10 mouse cellular contexts compared by ENCODE assay signal in genomic region chr7:111616231-111616937, GRCm38 (mm10).
DNase-seq lines count a peak whose midpoint lies in the region; ATAC-seq and TF ChIP-seq lines count a peak whose summit lies in the region.
"Had no signal": no experiment of that assay in that cellular context is flagged by ENCODE, and none has a peak within 500 bp of the region (broad histone marks: within the 10 kb centered on the region; RNA-seq: fewer than 3 reads in every experiment).

No protein-coding gene starts in this region.

- H3K4me1 ChIP-seq in hindbrain, postnatal 0 days (ENCODE audit: insufficient read depth, low read length) = no peaks in the 10 kb centered on the region
- H3K4me1 ChIP-seq in hindbrain, embryonic 12.5 days = no peaks in the 10 kb centered on the region
- peaks cover 8% of the 10 kb centered on the region; the same call in 1 of the 2 replicates for H3K4me1 ChIP-seq in brown adipose tissue, adult 24 weeks (ENCODE audit: control insufficient read depth, insufficient read depth, insufficient read length, low read length)
- no peaks in the 10 kb centered on the region for H3K4me1 ChIP-seq in lung, postnatal 0 days (ENCODE audit: insufficient read depth, low read depth, low read length)

- H3K36me3 ChIP-seq in hindbrain, postnatal 0 days (ENCODE audit: insufficient read depth, low read length) = no peaks in the 10 kb centered on the region
- no peaks in the 10 kb centered on the region for H3K36me3 ChIP-seq in hindbrain, embryonic 12.5 days
- no peaks in the 10 kb centered on the region for H3K36me3 ChIP-seq in lung, postnatal 0 days (ENCODE audit: insufficient read depth, low read length)
- H3K36me3 ChIP-seq: forebrain, embryonic 12.5 days had no signal

- no peaks in the 10 kb centered on the region for H3K9me3 ChIP-seq in hindbrain, postnatal 0 days (ENCODE audit: low read length)
- H3K9me3 ChIP-seq in hindbrain, embryonic 12.5 days (replicated peaks) = no peaks in the 10 kb centered on the region
- no peaks in the 10 kb centered on the region for H3K9me3 ChIP-seq in lung, postnatal 0 days (ENCODE audit: low read length)
- H3K9me3 ChIP-seq: forebrain, embryonic 12.5 days had no signal

- 40% methylated on average over 16 of the region's 16 CpGs for WGBS in hindbrain, postnatal 0 days
- WGBS in hindbrain, embryonic 12.5 days = 70% methylated on average over 16 of the region's 16 CpGs
- 58% methylated on average over 16 of the region's 16 CpGs for WGBS in lung, postnatal 0 days

- no peak overlapping the region for H3K4me3 ChIP-seq in hindbrain, postnatal 0 days (ENCODE audit: low read length)
- no peak overlapping the region for H3K4me3 ChIP-seq in hindbrain, embryonic 12.5 days
- H3K4me3 ChIP-seq in brown adipose tissue, adult 24 weeks (ENCODE audit: insufficient read depth, low read depth, low read length) = peak overlapping the region; percentile 73
- H3K4me3 ChIP-seq in lung, postnatal 0 days (ENCODE audit: low read depth, low read length) = no peak overlapping the region
- H3K4me3 ChIP-seq: forebrain, embryonic 12.5 days had no signal

- ATAC-seq in hindbrain, postnatal 0 days = peak; percentile 58
- ATAC-seq in hindbrain, embryonic 12.5 days (ENCODE audit: low FRiP score) = no peak
- ATAC-seq in lung, postnatal 0 days = peak; percentile 48

- TF ChIP-seq CTCF in hindbrain, postnatal 0 days (IDR thresholded peaks at IDR 0.05; ENCODE audit: low read depth) = 0 out of 2 replicates have a peak, but pooled peaks have one; percentile 5
- TF ChIP-seq CTCF in lung, postnatal 0 days (IDR thresholded peaks at IDR 0.05) = 0 out of 2 replicates have a peak, but pooled peaks have one; percentile 1

- no peak overlapping the region for H3K27ac ChIP-seq in hindbrain, postnatal 0 days
- no peak overlapping the region for H3K27ac ChIP-seq in hindbrain, embryonic 12.5 days
- peak overlapping the region; percentile 98 for H3K27ac ChIP-seq in brown adipose tissue, adult 24 weeks (replicated peaks; ENCODE audit: low read depth, low read length)
- H3K27ac ChIP-seq in lung, postnatal 0 days (ENCODE audit: low read length) = no peak overlapping the region
- H3K27ac ChIP-seq: forebrain, embryonic 12.5 days had no signal

- H3K9ac ChIP-seq in hindbrain, postnatal 0 days (replicated peaks; ENCODE audit: low read length) = no peak overlapping the region
- no peak overlapping the region for H3K9ac ChIP-seq in hindbrain, embryonic 12.5 days
- no peak overlapping the region for H3K9ac ChIP-seq in lung, postnatal 0 days (replicated peaks; ENCODE audit: low read depth)
- H3K9ac ChIP-seq: forebrain, embryonic 12.5 days had no signal

- no peak overlapping the region for H3K4me2 ChIP-seq in hindbrain, postnatal 0 days (ENCODE audit: low read depth, low read length)
- no peak overlapping the region for H3K4me2 ChIP-seq in hindbrain, embryonic 12.5 days (replicated peaks)
- no peak overlapping the region for H3K4me2 ChIP-seq in lung, postnatal 0 days (replicated peaks; ENCODE audit: low read depth, low read length)
- H3K4me2 ChIP-seq: forebrain, embryonic 12.5 days had no signal

- H3K27me3 ChIP-seq in hindbrain, postnatal 0 days (ENCODE audit: insufficient read depth, low read length) = no peaks in the 10 kb centered on the region
- H3K27me3 ChIP-seq in hindbrain, embryonic 12.5 days = no peaks in the 10 kb centered on the region
- H3K27me3 ChIP-seq in lung, postnatal 0 days (replicated peaks; ENCODE audit: insufficient read depth, low read length) = no peaks in the 10 kb centered on the region

- TF ChIP-seq EP300 in lung, postnatal 0 days (IDR thresholded peaks at IDR 0.05) = no peak

- DNase-seq in hindbrain, postnatal 0 days (ENCODE audit: low spot score) = peak; percentile 47
- peak; percentile 75 for DNase-seq in adrenal gland, adult 2 months
- DNase-seq in lung, postnatal 0 days (ENCODE audit: low spot score) = peak; percentile 40
- no peak for DNase-seq in B cell, adult 2 months
- DNase-seq in frontal cortex, postnatal 14 days (ENCODE audit: low spot score in 2 of 2) = no peak
- no peak for DNase-seq in right cerebral cortex, postnatal 4 days
- DNase-seq: right cerebral cortex, postnatal 14 days had no signal

Comparison
In these comparisons a context has a peak if more than half of its experiments do, and no peak if none do; other contexts are left out.
1. DNase-seq: peak in hindbrain, postnatal 0 days (single experiment), adrenal gland, adult 2 months (single experiment) and lung, postnatal 0 days (single experiment); none in B cell, adult 2 months (0 of 2), frontal cortex, postnatal 14 days (0 of 2) and right cerebral cortex, postnatal 4 days (single experiment).